Mouse (Mus musculus): ENCODE results near the gene Col20a1.

- TF ChIP-seq CTCF (IDR thresholded peaks at IDR 0.05; ENCODE audit: extremely low read depth, insufficient read length, insufficient replicate concordance, low read depth, low read length) (no peak), POLR2A (IDR thresholded peaks at IDR 0.05; ENCODE audit: low read depth, low read length) (no peak)
Observed at GRCm38 (mm10) chr2:180981133-180981532, 5.2 kb upstream of the Col20a1 start.
